Mouse (Mus musculus) testis, postnatal 10 days (tissue): Measurements from ENCODE around the gene Arpc3.

Source experiments
- DNase-seq: peaks from one replicate; pipeline ENCODE4 v3.0.0; 2021; ENCODE audit warnings: low spot score

Gene Arpc3

GRCm38 (mm10) chr5:122391786-122392180 is at the start of gene Arpc3:
Gene Arpc3 (plus strand): TSS chr5:122391878.
- DNase-seq, result peak; percentile 96

- DNase-seq, result no peak
Measured at GRCm38 (mm10) chr5:122342874-122343273, 48.8 kb upstream of the Arpc3 start.

GRCm38 (mm10) chr5:122343768-122344167 is 47.9 kb upstream of the Arpc3 start:
- no peak for DNase-seq

- peak; percentile 88 for DNase-seq
Measured at GRCm38 (mm10) chr5:122344260-122344659, 47.4 kb upstream of the Arpc3 start.

GRCm38 (mm10) chr5:122345777-122346176 is 45.9 kb upstream of the Arpc3 start:
- no peak for DNase-seq

- DNase-seq, result peak; percentile 100
Measured at GRCm38 (mm10) chr5:122353807-122354491, 37.7 kb upstream of the Arpc3 start, which contains the start of the genes Rad9b and Vps29. Gene Rad9b (minus strand): TSS chr5:122354233. Gene Vps29 (plus strand): TSS chr5:122354369.

- DNase-seq, result no peak
Measured at GRCm38 (mm10) chr5:122354492-122355067, 37.1 kb upstream of the Arpc3 start.

GRCm38 (mm10) chr5:122371591-122372191 is 20.0 kb upstream of the Arpc3 start, which contains the start of gene Gpn3:
Gene Gpn3 (plus strand): TSS chr5:122371876.
- peak; percentile 75 for DNase-seq

- peak; percentile 99 for DNase-seq
Measured at GRCm38 (mm10) chr5:122372192-122372769, 19.4 kb upstream of the Arpc3 start, which contains the start of gene Fam216a. Gene Fam216a (minus strand): TSS chr5:122372364.

- DNase-seq, result no peak
Measured at GRCm38 (mm10) chr5:122372878-122373277, 18.8 kb upstream of the Arpc3 start.

GRCm38 (mm10) chr5:122377101-122377833 is 14.4 kb upstream of the Arpc3 start:
- no peak for DNase-seq

GRCm38 (mm10) chr5:122378171-122378570 is 13.5 kb upstream of the Arpc3 start:
- no peak for DNase-seq

- peak; percentile 83 for DNase-seq
Measured at GRCm38 (mm10) chr5:122379374-122380155, 12.1 kb upstream of the Arpc3 start.

GRCm38 (mm10) chr5:122390006-122390405 is 1.7 kb upstream of the Arpc3 start:
- no peak for DNase-seq

- no peak for DNase-seq
Measured at GRCm38 (mm10) chr5:122390671-122391070, 1.0 kb upstream of the Arpc3 start.

GRCm38 (mm10) chr5:122391178-122391785 is 396 bp upstream of the Arpc3 start:
- no peak for DNase-seq

- DNase-seq, result peak; percentile 48
Measured at GRCm38 (mm10) chr5:122392227-122393004, 738 bp downstream of the Arpc3 start.

GRCm38 (mm10) chr5:122393887-122394286 is 2.2 kb downstream of the Arpc3 start:
- DNase-seq, result peak; percentile 88

- no peak for DNase-seq
Measured at GRCm38 (mm10) chr5:122396791-122397190, 5.1 kb downstream of the Arpc3 start.

GRCm38 (mm10) chr5:122397495-122397894 is 5.8 kb downstream of the Arpc3 start:
- no peak for DNase-seq
